Mouse (Mus musculus): Measurements from ENCODE around the gene Ust. TPM values are rescaled to one million over a fixed set of nuclear protein-coding genes. Genes with fewer than 3 reads are reported as not detected.
A peak's percentile ranks its signal among the peaks of the same experiment; 100 is the strongest.
"Not testable (repeated sequence)": the region's sequence is repeated elsewhere in the genome, so short reads cannot be mapped to it uniquely, and the experiment has no call there.

Ust gene
- 1 to 10 TPM; 1.1 to 1.6 TPM for total RNA-seq (2021)
- long read RNA-seq, experiment 1, partial matches to known transcripts = 0 of 1 reads
- long read RNA-seq, experiment 1, other reads (novel, unspliced or antisense) = 1 of 1 reads
- long read RNA-seq, experiment 2, full-length matches to known transcripts = 1 of 1 reads
- long read RNA-seq, experiment 2, partial matches to known transcripts = 0 of 1 reads
- long read RNA-seq, experiment 2, other reads (novel, unspliced or antisense) = 0 of 1 reads

DNA sequence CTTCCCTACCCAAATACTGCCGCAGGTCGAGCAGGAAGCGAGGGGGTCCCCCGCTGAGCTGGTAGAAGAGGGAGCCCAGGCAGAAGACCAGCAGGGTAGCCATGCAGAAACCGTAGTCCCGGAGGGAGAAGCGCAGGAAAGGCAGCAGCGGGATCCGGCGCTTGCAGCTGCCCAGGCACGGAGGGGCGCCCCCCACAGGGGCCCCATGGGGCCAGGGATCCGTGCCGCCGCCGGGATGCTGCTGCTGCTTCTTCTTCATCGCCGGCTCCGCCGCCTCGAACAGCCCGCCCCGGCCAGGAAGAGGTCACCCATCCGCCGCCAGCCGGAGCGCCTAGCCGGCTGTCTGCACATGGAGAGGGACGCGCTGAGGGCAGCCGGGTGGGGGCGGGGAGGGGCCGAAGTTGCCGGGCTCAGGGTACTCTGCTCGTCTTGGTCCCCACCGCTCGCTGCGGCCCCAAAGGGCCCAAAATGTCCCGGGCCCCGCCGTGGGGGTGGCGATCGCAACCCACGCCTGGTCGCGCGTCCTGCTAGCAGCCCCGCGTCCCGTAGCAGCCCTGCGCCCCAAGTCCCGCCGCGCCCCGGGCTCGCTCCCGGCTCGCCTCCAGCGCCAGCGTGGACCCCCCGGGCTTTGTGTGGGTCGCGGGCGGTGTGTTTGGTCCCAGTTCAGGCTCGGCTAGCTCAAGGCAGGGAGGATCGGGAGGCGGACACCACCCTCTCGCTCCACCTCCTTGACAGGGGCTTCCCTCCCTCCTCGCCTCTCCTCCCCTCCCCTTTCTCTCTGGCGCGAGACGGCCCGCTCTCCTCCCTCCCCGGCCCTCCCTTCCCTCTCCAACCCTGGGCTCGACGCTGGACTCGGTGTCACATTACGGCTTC, at the start of gene Ust:
TSS of gene Ust (minus strand) at position 685 of the 873 bp plus-strand sequence.
- intact Hi-C loops (cut with DNase I) = loop anchor here (5.0 kb wide), 1 partner anchor 196 kb away; no protein-coding TSS in a partner anchor
- peak; percentile 66 to 80 for DNase-seq

DNA sequence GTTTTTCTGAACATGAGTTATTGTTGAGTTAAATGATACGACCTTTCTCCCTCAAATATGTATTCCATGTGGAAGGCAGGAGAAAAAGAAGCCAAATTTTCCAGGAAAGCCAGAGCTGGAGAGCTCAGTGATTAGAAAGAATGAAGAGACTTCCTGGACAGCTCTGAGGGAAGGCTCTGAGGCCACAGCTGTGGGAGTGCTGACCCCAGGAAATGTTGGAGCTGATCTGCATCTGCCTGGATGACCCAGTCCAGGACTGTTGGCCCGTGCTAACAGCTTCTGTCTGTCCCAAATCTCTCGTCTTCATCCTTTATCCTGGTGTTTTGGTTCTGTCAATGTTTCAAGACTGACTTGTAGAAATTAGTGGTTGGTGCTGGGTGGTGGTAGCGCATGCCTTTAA, 42.7 kb upstream of the Ust start:
- intact Hi-C loops (cut with DNase I) = no loop called here
- DNase-seq = no peak

DNA sequence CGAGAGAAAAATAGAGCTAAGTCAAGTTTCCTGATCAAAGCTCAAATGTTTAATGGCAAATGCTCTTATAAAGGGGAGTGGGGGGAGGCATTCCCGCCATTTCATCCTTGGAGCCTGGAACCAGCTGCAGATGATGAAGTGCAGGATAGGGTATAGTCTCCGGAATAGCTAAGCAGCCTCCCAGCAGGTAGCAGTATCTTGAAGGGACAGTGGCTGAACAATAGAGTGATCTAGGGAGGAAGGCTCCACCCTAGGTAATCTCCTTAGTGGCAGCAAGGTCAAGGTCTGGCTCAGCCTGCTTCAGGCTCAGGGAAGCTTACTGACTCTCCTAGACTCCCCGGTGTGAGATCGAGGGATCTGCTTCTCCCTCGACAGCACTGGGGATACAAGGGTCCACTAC, 40.9 kb upstream of the Ust start:
- intact Hi-C loops (cut with DNase I); DNase-seq: not testable (repeated sequence)

DNA sequence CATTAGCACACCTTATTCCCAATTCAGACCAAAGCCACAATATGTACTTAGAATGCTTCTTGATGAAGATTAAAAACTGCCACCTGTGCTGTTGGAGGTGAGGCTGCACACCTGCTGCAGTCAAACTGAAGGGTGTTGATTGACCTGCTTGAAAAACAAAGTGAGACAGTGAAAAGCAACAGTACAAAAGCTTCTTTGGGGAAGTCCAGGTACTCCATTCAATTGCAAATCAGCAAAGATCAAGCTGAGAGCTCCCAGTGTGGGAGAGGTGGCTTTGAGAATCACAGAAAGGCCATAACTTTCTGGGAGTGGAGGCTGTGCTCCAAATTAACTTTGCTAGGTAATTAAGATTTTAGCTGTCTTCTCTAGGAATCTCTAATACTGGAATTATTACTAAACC, 33.6 kb upstream of the Ust start:
- intact Hi-C loops (cut with DNase I); DNase-seq: not testable (repeated sequence)

DNA sequence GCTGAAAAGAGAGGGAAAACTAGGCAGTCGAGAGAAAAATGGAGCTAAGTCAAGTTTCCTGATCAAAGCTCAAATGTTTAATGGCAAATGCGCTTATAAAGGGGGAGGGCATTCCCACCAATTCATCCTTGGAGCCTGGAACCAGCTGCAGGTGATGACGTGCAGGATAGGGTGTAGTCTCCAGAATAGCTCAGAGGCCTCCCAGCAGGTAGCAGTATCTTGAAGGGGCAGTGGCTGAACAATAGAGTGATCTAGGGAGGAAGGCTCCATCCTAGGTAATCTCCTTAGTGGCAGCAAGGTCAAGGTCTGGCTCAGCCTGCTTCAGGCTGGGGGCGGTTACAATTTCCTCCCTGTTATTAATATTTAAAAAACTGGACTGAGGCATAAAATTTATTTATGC, 33.0 kb upstream of the Ust start:
- intact Hi-C loops (cut with DNase I); DNase-seq: not testable (repeated sequence)

DNA sequence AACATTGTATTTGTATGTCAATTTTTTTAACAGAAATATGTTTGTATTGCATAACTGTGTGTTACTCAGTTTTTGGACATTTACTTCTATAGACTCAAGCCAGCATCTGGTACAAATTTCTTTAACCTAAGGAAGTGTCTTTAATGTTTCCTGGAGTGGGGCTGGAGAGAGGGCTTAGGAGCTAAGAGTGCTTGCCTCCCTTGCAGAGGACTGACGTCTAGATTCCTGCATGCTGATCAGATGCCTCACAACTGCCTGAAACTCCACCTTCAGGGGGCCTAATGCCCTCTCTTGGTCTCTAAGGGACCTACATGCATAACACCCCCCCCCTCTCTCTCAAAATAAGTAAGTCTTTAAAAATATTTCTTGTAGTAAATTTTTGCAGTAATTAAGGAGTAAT, 22.9 kb upstream of the Ust start:
- intact Hi-C loops (cut with DNase I) = no loop called here
- no peak for DNase-seq

DNA sequence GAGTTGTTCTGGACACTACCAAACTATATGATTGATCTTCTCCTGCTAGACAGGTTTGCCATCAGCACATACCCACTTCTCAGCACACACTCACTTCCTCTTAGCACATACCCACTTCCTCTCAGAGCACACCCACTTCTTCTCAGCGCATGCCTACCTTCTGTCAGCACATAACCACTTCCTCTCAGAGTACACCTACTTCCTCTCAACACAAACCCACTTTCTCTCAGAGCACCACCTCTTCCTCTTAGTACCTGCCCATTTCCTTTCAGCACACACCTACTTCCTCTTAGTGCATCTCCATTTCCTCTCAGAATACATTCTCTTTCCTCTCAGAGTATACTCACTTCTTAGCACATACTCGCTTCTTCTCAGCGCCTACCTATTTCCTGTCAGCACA, 16.8 kb upstream of the Ust start:
- intact Hi-C loops (cut with DNase I) = no loop called here

DNA sequence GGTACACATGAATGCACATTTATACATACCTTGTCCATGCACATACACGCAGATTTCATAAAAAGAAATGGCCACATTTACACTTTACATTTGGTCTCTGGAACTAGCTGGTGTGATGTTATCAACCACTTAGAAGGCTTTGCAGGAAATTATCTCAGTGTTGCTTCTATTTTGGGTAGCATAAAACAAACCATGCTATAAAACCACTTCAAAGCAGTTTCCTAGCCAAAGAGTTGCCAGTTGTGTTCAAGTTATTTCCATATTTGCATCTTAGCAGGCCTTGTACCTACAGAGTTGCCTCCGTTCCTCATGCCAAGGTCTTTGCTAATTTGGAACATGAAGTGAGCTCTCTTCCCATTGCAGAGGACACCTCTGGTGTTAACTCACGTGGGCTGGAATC, 13.0 kb upstream of the Ust start:
- intact Hi-C loops (cut with DNase I) = no loop called here
- DNase-seq = no peak

More for the DNA sequence above, 16.8 kb upstream of the Ust start:
- no peak for DNase-seq

DNA sequence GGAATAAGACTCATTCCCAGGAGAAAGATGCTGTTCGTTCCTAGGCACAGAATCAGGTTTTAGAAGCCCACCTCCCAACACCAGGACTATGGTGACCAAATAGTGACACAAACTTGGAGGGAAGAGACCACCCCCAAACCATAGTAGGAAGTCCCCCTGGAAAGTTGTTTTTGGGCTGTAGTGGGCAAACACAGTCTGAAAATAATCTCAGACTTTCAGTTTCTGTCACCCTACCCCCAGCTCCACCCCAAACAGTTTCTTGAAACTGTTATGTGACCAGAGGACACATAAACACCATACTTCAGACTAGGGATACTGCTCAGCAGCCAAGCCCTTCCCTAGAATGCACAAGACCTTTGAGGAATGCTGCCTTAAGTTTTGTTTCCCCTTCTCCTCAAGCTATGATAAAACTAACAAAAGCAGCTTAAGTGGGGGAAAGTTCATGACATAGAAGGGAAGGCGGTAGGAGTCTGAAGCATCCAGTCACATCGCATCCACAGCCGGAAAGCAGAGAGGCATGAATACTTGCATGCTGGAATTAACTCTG, 12.0 kb upstream of the Ust start:
- DNase-seq = no peak
- intact Hi-C loops (cut with DNase I) = no loop called here

DNA sequence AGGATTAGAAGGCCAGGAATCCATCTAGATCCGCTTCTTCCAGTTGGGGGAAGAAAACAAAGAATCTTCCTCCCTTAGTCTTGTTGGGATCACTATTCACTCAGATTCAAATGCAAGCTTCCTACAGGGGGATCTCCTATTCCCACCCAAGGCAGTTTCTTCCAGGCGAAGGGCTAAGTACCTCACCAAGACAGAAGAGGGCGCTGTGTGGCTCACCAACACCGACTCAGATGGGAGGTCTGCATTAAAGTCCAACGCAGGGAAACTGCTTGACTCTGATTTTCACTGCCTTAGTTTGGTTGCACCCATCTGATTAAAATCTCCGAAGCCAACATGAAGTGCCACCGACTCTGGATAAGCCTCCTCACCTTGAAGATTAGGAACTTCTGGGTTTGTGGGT, 10.5 kb upstream of the Ust start:
- no peak for DNase-seq
- intact Hi-C loops (cut with DNase I) = loop anchor here (10.0 kb wide), 1 partner anchor 186 kb away; no protein-coding TSS in a partner anchor

DNA sequence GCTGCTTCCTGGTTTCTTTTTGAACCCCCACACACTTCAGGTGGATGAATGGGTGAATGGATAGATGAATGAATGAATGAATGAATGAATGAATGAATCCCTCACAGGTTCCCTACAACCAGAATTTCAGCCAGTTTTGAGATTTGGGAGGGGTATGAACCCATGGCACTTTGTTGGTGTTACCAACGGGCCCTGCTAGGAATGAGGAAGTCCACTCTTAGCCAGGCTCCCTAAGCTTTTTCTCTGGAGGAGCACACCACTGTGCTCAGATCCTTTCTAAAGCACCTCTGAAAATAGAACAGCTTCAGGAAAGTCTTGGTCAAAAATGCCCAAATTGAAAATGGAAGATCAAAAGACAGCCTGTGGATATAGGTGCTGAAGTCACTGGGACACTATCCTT, 6.7 kb upstream of the Ust start:
- no peak for DNase-seq
- intact Hi-C loops (cut with DNase I) = loop anchor here (10.0 kb wide), 1 partner anchor 189 kb away; no protein-coding TSS in a partner anchor

DNA sequence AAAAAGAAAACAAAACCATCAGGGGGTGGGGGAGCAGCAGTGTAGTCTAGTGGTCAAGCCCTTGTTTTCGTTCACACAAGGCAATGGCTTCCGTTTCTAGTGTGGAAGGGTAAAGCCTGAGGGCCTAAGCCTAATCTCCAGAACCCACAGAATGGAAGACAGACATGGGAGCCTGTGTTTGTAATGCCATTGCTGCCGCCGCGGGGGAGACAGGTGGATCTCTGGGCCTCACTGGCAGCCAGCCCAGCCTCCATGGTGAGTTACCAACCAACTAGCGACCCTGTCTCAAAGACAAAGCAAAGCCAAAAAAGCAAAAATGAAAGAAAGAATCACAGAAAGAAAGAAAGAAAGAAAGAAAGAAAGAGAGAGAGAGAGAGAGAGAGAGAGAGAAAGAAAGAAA, 2.9 kb upstream of the Ust start:
- no peak for DNase-seq
- intact Hi-C loops (cut with DNase I) = loop anchor here (10.0 kb wide), 1 partner anchor 193 kb away; no protein-coding TSS in a partner anchor

DNA sequence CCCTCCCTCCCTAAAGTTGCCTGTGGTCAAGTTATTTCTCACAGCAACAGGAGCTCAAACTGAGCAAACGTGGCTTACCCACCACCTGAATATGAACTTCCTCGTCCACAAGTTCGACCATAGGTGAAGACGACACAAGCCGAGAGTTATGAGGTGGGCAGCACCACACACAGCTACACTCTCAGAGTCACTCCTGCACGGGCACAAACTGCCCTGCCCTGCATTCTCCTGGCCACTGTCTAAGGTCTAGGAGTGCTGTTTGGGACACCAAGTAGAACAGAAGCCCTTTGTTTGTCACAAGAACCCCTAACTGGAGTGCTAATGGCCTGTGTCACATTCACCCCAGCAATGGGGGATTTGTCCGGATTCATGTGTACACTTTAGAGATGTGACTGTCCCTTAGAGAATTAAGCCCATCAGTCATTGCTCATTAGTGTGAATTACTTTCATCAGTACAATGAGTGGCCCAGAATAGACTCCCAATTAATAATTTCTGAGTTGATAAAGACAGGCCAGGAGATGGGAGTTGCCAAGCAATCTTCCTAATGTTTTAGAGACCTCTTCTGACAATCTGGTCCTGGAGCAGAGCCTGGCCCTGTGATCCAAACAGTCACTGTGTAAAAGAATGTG, 2.3 kb upstream of the Ust start:
- DNase-seq = no peak
- intact Hi-C loops (cut with DNase I) = loop anchor here (10.0 kb wide), 1 partner anchor 194 kb away; no protein-coding TSS in a partner anchor

DNA sequence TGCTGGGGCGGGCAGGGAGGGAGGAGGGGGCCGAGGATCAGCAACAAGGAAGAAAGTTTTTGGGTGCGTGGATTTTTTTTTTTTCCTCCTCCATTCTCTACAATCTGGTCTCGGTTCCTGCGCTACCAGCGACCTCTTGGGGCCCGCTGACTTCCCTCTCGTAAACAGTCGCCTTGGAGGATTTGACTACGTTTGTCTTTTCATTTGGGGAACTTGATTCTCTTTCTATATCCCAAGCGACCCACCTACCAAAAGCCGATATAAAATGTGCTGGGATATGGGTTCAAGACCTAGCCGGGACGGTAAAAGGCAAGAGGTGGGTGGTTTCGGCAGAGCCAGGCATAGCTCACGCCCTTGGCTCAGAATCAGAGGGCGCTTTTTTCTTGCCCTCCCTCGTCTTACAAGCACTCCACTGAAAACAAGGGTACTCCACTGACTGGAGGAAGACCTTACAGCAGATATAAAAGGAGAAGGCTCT, 428 bp upstream of the Ust start:
- intact Hi-C loops (cut with DNase I) = loop anchor here (5.0 kb wide), 1 partner anchor 197 kb away; no protein-coding TSS in a partner anchor
- no peak for DNase-seq

DNA sequence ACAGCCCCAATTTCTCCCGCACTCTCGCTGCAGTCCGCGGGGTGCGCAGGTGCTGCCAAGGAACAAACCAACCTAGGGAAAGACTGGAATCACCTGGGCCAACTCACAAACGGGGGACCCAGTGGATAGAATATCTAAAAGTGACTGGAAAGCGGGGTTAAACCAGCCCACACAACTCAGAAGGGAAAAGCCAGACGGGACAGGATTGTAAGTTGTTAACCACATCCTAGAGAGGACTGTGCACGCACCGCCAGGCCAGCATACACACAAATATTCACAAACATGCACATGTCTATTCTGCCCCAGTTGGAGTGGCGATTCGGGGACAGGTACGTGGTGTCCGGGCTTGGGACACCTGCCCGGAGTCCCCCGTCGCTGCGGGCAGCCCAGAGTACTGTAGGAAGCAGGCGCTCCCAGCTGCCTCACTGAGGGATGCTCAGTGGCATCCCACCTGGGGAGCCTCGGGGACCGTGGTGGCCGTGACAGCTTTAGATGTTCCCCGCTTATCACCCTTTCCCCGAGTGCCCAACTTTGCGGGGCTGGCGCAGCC, 959 bp downstream of the Ust start:
- intact Hi-C loops (cut with DNase I) = loop anchor here (5.0 kb wide), 1 partner anchor 195 kb away; no protein-coding TSS in a partner anchor
- DNase-seq = peak in 1 of 2 experiments; percentile 22

DNA sequence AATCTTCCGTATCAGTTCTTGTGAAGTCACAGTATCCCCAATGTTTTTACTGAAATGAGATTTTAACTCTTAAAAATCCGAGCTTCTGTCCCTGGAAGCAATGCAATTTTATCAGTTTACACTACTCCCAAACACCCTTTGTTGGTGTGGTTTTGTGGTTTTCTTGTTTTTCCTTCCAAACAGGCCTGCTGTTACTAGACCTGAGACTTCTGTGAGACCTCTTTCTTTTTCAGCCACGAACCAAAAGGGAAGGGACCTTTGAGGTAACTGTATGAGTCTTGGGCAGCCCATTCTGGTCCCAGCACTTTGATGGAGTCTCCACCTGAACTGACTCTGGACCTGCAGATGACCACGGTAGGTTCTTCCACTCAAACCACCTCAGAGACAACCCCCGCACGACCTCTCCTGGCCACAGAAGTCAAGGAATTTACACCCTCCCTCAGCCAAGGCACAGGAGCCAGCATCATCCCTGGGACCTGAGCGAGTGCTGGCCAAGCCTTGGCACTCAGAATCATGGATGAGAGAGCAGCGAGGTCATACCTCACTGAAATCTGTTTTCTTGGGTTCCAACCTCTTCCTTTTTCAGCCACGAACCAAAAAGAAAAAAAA, 1.6 kb downstream of the Ust start:
- no peak for DNase-seq
- intact Hi-C loops (cut with DNase I) = loop anchor here (5.0 kb wide), 1 partner anchor 195 kb away; no protein-coding TSS in a partner anchor

DNA sequence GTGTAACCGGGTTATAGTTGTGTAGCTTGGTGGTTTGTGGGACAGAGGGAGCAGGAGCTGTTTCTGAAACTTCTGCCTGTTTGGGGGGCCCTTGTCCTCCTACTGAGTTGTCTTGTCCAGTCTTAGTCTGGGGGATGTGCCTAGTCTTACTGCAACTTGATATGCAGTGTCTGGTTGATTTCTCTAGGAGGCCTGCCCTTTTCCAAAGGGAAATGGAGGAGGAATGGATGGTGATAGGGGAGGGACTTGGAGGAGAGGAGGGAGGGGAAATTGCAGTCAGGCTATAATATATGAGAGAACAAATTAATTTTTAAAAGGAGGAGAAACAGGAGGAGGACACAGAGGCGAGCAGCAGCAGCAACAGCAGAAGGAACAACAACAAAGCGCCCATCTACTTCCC, 4.9 kb downstream of the Ust start:
- intact Hi-C loops (cut with DNase I) = no loop called here
- DNase-seq = no peak

DNA sequence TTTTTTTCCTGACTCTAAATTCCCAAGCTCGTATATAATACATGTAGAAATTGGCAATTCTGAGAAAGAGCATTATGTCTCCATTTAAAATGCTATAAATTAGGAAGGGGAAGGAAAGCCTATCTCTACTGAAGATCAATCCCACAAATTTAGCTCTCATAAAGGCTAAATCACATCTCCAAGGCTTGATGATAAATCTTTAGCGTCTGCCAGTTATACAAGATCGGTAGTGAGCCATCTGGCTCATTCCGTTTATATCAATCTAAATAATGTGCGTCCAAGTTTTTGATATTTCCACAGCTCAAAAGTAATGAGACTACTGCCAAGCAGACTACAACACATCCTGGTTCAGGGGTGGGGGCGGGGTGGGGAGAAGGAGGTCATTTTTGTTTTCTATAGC, 6.4 kb downstream of the Ust start:
- intact Hi-C loops (cut with DNase I) = no loop called here

DNA sequence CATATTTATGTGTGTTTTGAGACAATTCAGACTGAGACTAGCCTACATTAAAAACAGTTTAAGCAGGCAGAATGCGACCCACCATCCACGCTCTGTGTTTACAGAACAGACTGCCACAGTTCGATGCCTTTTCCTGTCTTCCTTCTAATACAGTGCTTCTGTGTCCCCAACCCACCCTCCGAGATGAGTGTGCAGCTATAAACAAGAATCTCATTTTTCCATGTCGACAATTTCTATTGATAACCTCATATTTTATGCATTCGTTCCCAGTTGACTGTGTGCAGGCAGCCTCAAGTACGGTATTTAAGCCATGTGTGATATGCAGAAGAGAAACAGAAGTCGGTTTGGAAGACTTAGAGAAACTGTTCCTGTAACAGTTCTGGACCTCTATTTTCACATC, 6.9 kb downstream of the Ust start:
- DNase-seq = no peak
- intact Hi-C loops (cut with DNase I) = no loop called here

More for the DNA sequence above, 6.4 kb downstream of the Ust start:
- DNase-seq = no peak

DNA sequence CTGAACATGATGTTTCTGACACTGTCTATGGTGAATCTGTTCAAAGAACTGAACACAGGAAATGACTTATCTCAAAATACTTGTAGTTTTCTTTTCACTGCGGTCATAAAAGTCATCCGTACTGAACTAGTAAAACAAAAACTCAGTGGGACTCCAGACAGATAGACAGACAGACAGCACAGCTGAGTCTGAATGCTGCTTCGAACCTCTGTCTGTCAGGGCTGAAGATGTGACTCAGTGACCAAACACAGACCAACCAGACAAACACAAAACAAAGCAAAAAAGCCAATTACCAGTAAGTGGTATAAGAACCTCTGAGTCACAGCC, 12.4 kb downstream of the Ust start:
- DNase-seq = no peak
- intact Hi-C loops (cut with DNase I) = no loop called here

Data from gastrocnemius, postnatal 36 days (tissue).